Mouse (Mus musculus) left cerebral cortex, adult 18-20 months (tissue): ENCODE data around the gene Olfr791. TPM values are rescaled to one million over a fixed set of nuclear protein-coding genes. Genes with fewer than 3 reads are reported as not detected.

Experiments
- DNase-seq, 2 experiments: peaks; one replicate each; pipeline ENCODE4 v3.0.0; 2021 to 2022; ENCODE audit warnings: low spot score in 2 of 2, mixed read lengths in 1 of 2
- long read RNA-seq, 2 experiments: library from polyadenylated mRNA; stranded (forward); transcript quantifications; one replicate each; pipeline ENCODE4 v2.0.0; 2021
- total RNA-seq, 2 experiments: library from RNA; stranded (reverse); gene quantifications; 2 replicates each; pipeline ENCODE4 v1.2.3; 2021

Gene Olfr791
- not detected for total RNA-seq
- long read RNA-seq, experiment 1 = 0 reads
- long read RNA-seq, experiment 2 = 0 reads

DNA sequence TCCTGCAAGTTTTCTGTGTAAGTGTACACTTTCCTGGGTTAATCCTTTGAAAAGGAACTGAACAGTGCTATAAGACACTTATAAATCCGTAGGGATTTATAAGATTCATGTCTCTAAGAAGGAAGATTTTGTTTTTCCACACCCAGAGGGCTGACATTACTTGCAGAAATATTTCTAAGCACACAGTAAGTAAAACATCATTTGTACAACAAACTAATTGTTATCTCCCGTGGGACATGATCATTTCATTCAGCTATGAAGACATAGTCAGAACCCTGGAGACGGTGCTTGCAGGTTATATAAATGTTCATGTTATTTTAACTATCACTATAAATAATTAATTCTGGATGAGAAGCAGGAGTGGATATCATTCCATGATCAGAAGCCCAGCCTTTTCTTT, at the start of gene Olfr791:
Gene Olfr791, plus strand, starts transcription at position 301 of the 400 bp plus-strand sequence.
- no peak for DNase-seq

DNA sequence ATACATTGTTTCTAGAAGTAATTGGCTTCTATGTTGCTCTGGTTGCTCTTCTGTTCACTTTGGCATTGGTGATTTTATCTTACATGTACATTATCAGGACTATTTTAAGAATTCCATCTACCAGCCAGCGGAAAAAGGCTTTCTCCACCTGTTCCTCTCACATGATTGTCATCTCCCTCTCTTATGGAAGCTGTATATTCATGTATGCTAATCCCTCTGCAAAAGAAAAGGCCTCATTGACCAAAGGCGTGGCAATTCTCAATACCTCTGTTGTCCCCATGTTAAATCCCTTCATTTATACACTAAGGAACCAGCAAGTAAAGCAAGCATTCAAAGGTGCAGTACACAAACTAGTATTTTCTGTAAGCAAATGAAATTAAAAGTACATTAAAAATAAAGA, 48.3 kb upstream of the Olfr791 start:
- no peak for DNase-seq

DNA sequence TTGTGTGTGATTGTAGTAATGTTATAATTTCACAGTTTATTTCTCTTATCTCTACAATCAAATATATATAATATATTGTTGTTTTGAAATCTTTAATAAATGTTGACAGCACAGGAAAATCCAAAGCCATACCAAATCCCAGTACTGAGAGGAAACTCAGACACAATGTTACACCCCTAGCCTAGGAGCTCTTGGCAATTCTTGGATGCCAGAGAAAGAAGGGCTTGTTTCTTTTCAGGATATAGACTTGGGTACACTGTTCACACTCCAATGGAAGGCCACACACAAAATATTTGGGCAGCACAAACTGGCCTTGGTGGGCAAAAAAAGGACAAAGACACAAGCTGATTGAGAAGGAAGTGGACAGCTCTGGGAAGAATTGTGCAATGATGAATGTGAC, 47.9 kb upstream of the Olfr791 start:
- no peak for DNase-seq

DNA sequence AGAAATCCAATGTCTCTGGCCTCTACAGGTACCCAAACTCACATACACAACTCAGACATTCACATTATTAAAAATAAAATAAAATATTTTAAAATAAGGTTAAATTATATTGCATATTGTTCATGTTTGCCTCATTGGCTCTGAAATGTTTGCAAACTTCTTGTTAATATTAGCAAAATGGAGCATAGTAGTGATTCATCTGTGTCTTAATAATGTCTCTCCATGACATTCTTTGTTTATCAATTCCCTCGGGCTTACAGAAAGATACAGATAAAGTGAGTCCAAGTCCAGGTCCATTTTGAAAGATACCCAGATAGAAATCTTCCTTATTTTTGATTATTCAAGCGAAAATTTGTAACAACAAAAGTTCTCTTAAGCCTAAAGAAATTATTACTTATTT, 37.1 kb upstream of the Olfr791 start, which contains the start of gene Olfr789:
Gene Olfr789, plus strand, starts transcription at position 301 of the 400 bp plus-strand sequence.
- no peak for DNase-seq

DNA sequence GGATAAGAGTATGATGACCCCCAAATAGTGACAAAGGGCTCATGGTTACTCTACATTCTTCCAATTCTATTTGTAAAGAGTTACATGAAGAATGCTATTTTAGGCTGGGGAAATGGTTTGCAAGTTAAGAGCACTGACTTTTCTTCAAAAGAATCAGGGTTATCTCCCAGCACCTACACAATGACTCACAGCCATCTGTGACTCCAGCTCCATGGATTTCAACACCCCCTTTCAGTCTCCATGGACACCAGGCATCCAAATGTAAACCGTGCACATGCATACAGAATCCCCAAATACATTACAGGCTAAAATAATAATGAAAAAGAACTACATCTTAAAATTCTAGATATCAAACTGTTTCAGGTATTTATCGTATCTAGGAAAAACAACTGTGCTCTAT, 31.5 kb upstream of the Olfr791 start:
- peak; percentile 17 to 35 for DNase-seq

DNA sequence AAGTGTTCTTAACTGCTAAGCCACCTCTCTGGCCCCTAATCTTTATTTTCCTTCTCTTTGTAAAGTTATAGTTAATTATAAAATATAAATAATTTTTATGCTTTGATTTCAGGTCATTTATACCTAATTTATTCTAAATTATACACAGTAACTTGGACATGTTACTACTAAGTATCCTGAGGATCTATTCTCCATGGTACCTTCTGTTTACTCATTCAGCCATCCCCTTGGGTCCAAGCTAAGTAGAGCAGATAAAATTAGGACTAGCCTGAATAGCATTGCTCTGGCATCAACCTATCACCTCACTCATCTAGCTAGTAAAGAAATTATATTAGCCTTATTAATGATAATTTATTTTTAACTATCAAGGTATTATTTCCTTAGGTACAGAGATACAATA, 23.4 kb upstream of the Olfr791 start, which contains the start of gene Olfr790:
Gene Olfr790, plus strand, starts transcription at position 301 of the 400 bp plus-strand sequence.
- no peak for DNase-seq

DNA sequence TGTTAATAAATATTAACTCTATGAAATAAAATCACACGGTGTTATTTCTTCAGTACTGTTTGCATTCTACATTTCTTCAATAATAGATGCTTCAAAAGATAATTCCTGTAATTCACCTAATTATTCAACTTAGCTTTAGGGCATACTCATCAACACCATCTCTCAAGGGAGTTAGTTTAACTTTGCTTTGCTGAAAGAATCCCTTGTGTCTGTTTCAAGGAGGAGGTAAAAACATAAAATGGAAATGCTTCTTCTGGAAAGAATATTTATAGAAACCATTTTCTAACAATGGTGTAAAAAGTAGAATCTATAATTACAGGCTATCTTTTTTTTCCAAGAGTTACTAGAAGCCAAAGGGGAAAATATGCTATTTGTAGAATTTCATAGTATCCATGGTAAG, 17.3 kb downstream of the Olfr791 start, which contains the start of gene Olfr792:
Gene Olfr792, plus strand, starts transcription at position 301 of the 400 bp plus-strand sequence.
- DNase-seq = no peak

DNA sequence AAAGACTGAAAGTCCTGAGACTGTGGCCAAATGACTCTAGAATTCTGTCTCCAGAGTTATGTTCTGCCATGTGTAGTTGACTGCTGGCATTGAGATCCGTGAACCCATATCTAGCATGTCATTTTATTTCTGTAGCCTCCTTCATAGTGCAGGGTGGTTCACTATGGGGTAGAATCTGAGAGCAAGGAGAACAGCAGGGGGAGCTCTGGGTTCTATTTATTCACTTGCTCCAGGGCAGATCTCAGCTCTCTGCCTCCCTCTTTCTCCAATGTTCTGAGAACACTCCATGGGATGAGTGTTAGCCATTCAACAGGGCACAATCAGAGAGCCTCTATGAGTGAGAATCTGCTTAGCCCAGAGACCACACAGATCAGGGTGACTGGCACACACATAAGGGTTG, 27.8 kb downstream of the Olfr791 start:
- peak; percentile 8 to 9 for DNase-seq

DNA sequence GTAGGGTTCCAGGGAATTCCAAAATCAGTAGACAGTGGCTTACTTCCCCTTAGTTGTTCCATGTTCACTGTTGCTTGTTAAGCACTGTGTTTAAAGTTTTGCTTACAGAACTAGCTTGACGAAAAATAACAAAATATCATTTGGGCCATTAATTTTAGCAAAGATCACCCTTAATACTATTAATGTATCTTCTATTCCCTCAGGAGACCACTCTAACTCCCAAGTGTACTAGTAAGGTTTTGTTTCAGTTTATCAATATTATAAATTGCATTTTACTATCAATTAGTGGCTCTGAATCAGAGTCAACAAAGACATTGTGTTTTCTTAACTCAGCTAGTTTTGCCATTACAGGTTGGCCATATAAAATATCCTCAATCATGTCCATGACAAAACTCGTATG, 45.8 kb downstream of the Olfr791 start, which contains the start of gene Olfr794:
Gene Olfr794, plus strand, starts transcription at position 301 of the 400 bp plus-strand sequence.
- DNase-seq = no peak

DNA sequence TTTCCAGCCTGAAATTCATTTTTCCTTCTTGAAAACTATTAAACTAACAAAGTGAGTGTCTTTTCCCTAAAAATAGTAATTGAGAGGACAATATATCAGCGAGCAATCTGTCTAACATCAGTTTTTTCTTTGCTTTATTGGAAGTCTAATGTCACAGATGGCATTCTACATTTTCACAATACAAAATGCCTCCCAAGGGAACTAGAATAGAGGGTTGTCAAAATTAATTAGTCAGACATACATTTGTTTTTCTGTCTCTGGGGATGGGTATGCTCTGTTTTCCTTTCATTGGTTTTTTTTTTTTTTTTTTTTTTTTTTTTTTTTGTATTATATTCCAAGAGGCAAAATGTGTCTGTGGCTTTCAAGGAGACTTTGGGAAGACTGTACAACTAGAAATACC, 55.5 kb downstream of the Olfr791 start:
- no peak for DNase-seq

Other genes starting within 250 kb of the Olfr791 start
- not detected for gene Olfr780, start 203.7 kb upstream of the Olfr791 start, total RNA-seq
- gene Olfr781, start 192.9 kb upstream of the Olfr791 start, total RNA-seq = not detected
- gene Olfr782, start 172.9 kb upstream of the Olfr791 start, total RNA-seq = not detected
- under 1 TPM; 0.14 to 0.21 TPM for gene Olfr784, start 137.7 kb upstream of the Olfr791 start, total RNA-seq
- not detected for gene Olfr785, start 116.4 kb upstream of the Olfr791 start, total RNA-seq
- gene Olfr786, start 94.5 kb upstream of the Olfr791 start, total RNA-seq = not detected
- not detected for gene Olfr787, start 59.9 kb upstream of the Olfr791 start, total RNA-seq
- not detected for gene Olfr788, start 50.8 kb upstream of the Olfr791 start, total RNA-seq
- not detected for gene Olfr789, start 37.0 kb upstream of the Olfr791 start, total RNA-seq
- gene Olfr790, start 23.3 kb upstream of the Olfr791 start, total RNA-seq = not detected
- not detected for gene Olfr792, start 17.4 kb downstream of the Olfr791 start, total RNA-seq
- not detected for gene Olfr794, start 45.9 kb downstream of the Olfr791 start, total RNA-seq
- not detected for gene Olfr796, start 90.8 kb downstream of the Olfr791 start, total RNA-seq
- gene Olfr798, start 106.1 kb downstream of the Olfr791 start, total RNA-seq = not detected
- gene Olfr799, start 115.7 kb downstream of the Olfr791 start, total RNA-seq = not detected
- gene Olfr800, start 135.9 kb downstream of the Olfr791 start, total RNA-seq = not detected
- not detected for gene Olfr801, start 152.1 kb downstream of the Olfr791 start, total RNA-seq
- gene Olfr802, start 166.4 kb downstream of the Olfr791 start, total RNA-seq = not detected
- not detected for gene Olfr803, start 172.5 kb downstream of the Olfr791 start, total RNA-seq
- gene Olfr804, start 181.4 kb downstream of the Olfr791 start, total RNA-seq = not detected
- gene Olfr805, start 207.6 kb downstream of the Olfr791 start, total RNA-seq = not detected
- not detected for gene Olfr806, start 220.1 kb downstream of the Olfr791 start, total RNA-seq
- not detected for gene Olfr807, start 236.0 kb downstream of the Olfr791 start, total RNA-seq
- gene Olfr808, start 243.7 kb downstream of the Olfr791 start, total RNA-seq = not detected